Mouse (Mus musculus) brain, embryonic 14.5 days (tissue): Measurements from ENCODE around the gene 1700016C15Rik.

Experiments used
- CTCF ChIP-seq: fragments of 200-500 bp; IDR thresholded peaks from 2 replicates; pipeline ENCODE4 v1.5.1; 2012; ENCODE audit warnings: inconsistent platforms, mild to moderate bottlenecking, moderate library complexity, borderline replicate concordance; ENCODE audit not compliant: insufficient read depth, insufficient read length; ENCODE audit errors: extremely low read depth
- POLR2A ChIP-seq: fragments of 200-500 bp; IDR thresholded peaks from 2 replicates; pipeline ENCODE4 v1.6.1; 2012; ENCODE audit warnings: mild to moderate bottlenecking, inconsistent platforms, borderline replicate concordance; ENCODE audit not compliant: poor library complexity, insufficient read depth, insufficient read length, severe bottlenecking; ENCODE audit errors: extremely low read depth

- TF ChIP-seq CTCF (no peak), POLR2A (no peak)
Observed at GRCm38 (mm10) chr1:177708583-177709055, 21.0 kb upstream of the 1700016C15Rik start.
